Mouse (Mus musculus) heart, embryonic 10.5 days (tissue): Measurements from ENCODE around the gene Smurf1. TPM values are rescaled to one million over a fixed set of nuclear protein-coding genes. Genes with fewer than 3 reads are reported as not detected.

ENCODE experiments used
- DNase-seq: peaks from one replicate; pipeline ENCODE4 v3.0.0-alpha.2; 2017; ENCODE audit warnings: low spot score
- H3K27ac ChIP-seq: fragments of 300-500 bp; sonication (generic); 2 replicates; pipeline ENCODE4 v1.5.1; 2016; ENCODE audit warnings: mild to moderate bottlenecking
- H3K27me3 ChIP-seq: fragments of 300-500 bp; sonication (generic); 2 replicates; pipeline ENCODE4 v1.6.1; 2016; ENCODE audit warnings: mild to moderate bottlenecking; ENCODE audit not compliant: poor library complexity, insufficient read depth, severe bottlenecking
- H3K36me3 ChIP-seq: fragments of 300-500 bp; sonication (generic); 2 replicates; pipeline ENCODE4 v1.6.1; 2016; ENCODE audit warnings: mild to moderate bottlenecking, moderate library complexity
- H3K4me1 ChIP-seq: fragments of 300-500 bp; sonication (generic); 2 replicates; pipeline ENCODE4 v1.6.1; 2016; ENCODE audit warnings: mild to moderate bottlenecking
- H3K4me3 ChIP-seq: fragments of 300-500 bp; sonication (generic); 2 replicates; pipeline ENCODE4 v1.5.1; 2016; ENCODE audit warnings: mild to moderate bottlenecking, moderate library complexity
- H3K9me3 ChIP-seq: fragments of 300-500 bp; sonication (generic); 2 replicates; pipeline ENCODE4 v1.6.1; 2016; ENCODE audit warnings: mild to moderate bottlenecking, moderate library complexity
- WGBS: fragments of 180-500 bp; shearing (Covaris S2); methylation state at CpG from one replicate; pipeline ENCODE4 v1.1.7; 2016; 5-methylcytosine and 5-hydroxymethylcytosine counted together
- polyA plus RNA-seq: library from polyadenylated mRNA; unstranded; fragments of >200 nt; fragmentation: Nextera tagmentation; extraction: Ambion mirVana; gene quantifications from 2 replicates; pipeline ENCODE4 v1.2.1, GENCODE M21; 2016

Gene Smurf1
- polyA plus RNA-seq, 1 experiment from 2014 or later, result 16.1 TPM

GRCm38 (mm10) chr5:144948422-144948821, 17.2 kb downstream of the Smurf1 start:
- WGBS, result 70% methylated on average over 11 of the region's 11 CpGs
- Histone ChIP-seq H3K27ac (no peak overlapping the region), H3K4me1 (peaks cover 43% of the 10 kb centered on the region), H3K9me3 (no peaks in the 10 kb centered on the region), H3K27me3 (no peaks in the 10 kb centered on the region), H3K36me3 (no peaks in the 10 kb centered on the region), H3K4me3 (no peak overlapping the region)
- no peak for DNase-seq

DNA sequence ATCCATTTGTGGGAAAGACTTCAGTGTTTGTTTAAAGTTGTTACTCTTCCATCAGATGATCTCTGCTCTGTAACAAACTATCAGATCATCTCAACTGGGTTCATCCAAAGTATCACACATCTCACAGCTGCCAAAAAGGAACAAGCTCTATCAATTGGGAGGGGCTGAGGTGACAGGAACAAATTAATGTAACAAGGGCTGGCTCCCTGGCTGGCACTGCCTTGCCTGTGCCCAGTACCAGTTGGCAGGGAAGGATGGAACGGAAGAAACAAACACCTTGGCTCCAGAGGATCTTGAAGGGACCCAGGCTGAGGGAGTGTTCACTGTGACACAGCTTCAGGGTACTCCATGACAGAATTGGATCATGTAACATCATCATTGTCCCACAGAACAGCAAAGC, 17.6 kb downstream of the Smurf1 start:
- Histone ChIP-seq H3K4me3 (no peak overlapping the region), H3K27ac (no peak overlapping the region), H3K36me3 (no peaks in the 10 kb centered on the region), H3K4me1 (peaks cover 43% of the 10 kb centered on the region), H3K9me3 (no peaks in the 10 kb centered on the region), H3K27me3 (no peaks in the 10 kb centered on the region)
- no peak for DNase-seq
- WGBS, result 76% methylated on average over 1 of the region's 1 CpGs

DNA sequence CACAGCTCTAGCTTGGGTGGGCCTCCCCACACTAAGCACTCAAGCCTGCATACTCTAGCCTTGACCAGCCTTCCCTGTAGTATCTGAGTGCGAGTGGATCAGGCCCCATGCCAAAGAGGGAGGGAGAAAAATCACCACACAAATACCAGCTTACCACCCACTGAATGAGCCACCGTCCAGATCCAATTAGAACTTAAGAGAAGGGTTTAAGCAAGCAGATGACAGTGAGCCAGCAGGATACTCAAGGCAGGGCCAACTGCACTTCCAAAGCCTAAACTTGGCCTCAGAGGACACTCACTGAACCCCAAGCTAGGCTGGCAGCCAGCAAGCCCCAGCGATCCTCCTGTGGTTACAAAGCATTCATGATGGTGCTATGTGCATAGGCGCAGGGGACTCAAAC, 19.6 kb downstream of the Smurf1 start:
- Histone ChIP-seq H3K36me3 (no peaks in the 10 kb centered on the region), H3K27me3 (no peaks in the 10 kb centered on the region), H3K4me3 (no peak overlapping the region), H3K27ac (no peak overlapping the region), H3K9me3 (no peaks in the 10 kb centered on the region), H3K4me1 (peaks cover 55% of the 10 kb centered on the region)
- 81% methylated on average over 4 of the region's 4 CpGs for WGBS
- no peak for DNase-seq

DNA sequence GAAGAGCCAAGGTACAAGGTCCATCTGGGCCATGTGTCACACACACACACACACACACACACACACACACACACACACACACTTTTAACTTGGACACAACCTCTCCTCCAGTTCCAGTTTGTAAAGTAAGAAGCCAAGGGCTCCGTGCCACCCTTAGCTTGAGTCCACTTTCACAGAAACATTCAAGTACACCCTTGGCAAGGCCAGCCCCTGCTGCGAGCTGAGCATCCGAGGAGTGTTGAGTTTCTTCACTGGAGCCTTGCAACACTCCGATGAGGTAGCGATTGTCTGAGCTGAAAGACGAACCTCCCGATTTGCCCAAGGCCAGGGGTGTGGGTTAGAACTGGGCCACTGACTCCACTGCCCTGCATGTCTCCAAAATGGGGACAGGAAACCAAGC, 20.7 kb downstream of the Smurf1 start:
- H3K36me3 ChIP-seq, result no peaks in the 10 kb centered on the region
- no peak for DNase-seq
- no peak overlapping the region for H3K4me3 ChIP-seq
- 79% methylated on average over 7 of the region's 7 CpGs for WGBS
- peaks cover 64% of the 10 kb centered on the region for H3K4me1 ChIP-seq
- H3K9me3 ChIP-seq, result no peaks in the 10 kb centered on the region
- H3K27ac ChIP-seq, result no peak overlapping the region
- no peaks in the 10 kb centered on the region for H3K27me3 ChIP-seq

GRCm38 (mm10) chr5:144944370-144944769, 21.3 kb downstream of the Smurf1 start:
- no peaks in the 10 kb centered on the region for H3K9me3 ChIP-seq
- no peaks in the 10 kb centered on the region for H3K27me3 ChIP-seq
- 83% methylated on average over 4 of the region's 4 CpGs for WGBS
- peaks cover 61% of the 10 kb centered on the region for H3K4me1 ChIP-seq
- DNase-seq, result no peak
- H3K36me3 ChIP-seq, result no peaks in the 10 kb centered on the region
- no peak overlapping the region for H3K4me3 ChIP-seq
- no peak overlapping the region for H3K27ac ChIP-seq

DNA sequence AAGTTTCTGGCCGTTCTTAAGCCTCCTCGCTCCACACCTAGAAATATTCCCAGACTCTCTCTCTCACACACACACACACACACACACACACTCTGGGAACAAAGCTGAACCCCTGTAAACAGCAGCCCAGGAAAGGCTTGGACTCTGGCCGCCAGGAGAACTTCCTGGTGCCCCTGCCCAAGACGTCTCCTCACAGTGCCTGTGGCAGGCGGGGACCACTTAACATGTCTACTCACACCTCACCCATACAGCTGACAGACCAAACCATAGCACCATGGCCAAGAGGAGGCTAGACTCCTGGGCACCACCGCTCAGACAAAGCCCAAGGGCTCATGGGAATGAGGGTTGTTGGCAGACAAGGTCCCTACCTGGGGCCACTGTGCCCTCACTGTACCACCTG, 22.3 kb downstream of the Smurf1 start:
- Histone ChIP-seq H3K27ac (peak overlapping the region; percentile 17; the same call in 1 of the 2 replicates), H3K9me3 (no peaks in the 10 kb centered on the region), H3K36me3 (no peaks in the 10 kb centered on the region), H3K4me3 (0 out of 2 replicates have a peak overlapping the region, but pooled peaks have one; percentile 18), H3K4me1 (peaks cover 54% of the 10 kb centered on the region), H3K27me3 (no peaks in the 10 kb centered on the region)
- DNase-seq, result no peak
- WGBS, result 59% methylated on average over 6 of the region's 6 CpGs

- Histone ChIP-seq H3K27me3 (no peaks in the 10 kb centered on the region), H3K9me3 (no peaks in the 10 kb centered on the region), H3K4me1 (peaks cover 51% of the 10 kb centered on the region), H3K4me3 (no peak overlapping the region), H3K27ac (peak overlapping the region; percentile 53), H3K36me3 (no peaks in the 10 kb centered on the region)
- DNase-seq, result no peak
- 51% methylated on average over 9 of the region's 9 CpGs for WGBS
These were observed 23.2 kb downstream of the Smurf1 start for GRCm38 (mm10) chr5:144942431-144942830.

DNA sequence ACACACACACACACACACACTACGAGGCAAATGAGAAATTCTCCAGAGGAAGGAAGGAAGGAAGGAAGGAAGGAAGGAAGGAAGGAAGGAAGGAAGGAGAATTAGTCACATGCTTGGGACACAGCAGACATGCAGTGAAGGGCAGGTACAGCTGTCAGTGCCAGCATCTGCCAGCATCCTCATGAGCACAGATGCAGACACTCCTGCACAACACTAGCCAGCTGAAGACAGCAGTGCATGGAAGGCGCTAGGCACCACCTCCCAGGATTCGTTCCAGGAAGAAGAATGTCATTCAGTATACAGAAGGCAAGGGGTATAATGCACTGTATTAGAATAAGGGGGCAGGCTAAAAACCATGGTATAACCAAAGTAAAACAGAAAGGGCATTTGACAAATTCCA, 24.7 kb downstream of the Smurf1 start:
- 58% methylated on average over 3 of the region's 3 CpGs for WGBS
- DNase-seq, result no peak
- Histone ChIP-seq H3K9me3 (no peaks in the 10 kb centered on the region), H3K27me3 (no peaks in the 10 kb centered on the region), H3K4me1 (peaks cover 62% of the 10 kb centered on the region), H3K36me3 (no peaks in the 10 kb centered on the region), H3K27ac (no peak overlapping the region), H3K4me3 (no peak overlapping the region)

GRCm38 (mm10) chr5:144937304-144937703, 28.3 kb downstream of the Smurf1 start:
- Histone ChIP-seq H3K36me3 (no peaks in the 10 kb centered on the region), H3K4me1 (peaks cover 66% of the 10 kb centered on the region), H3K9me3 (no peaks in the 10 kb centered on the region), H3K4me3 (no peak overlapping the region), H3K27me3 (no peaks in the 10 kb centered on the region), H3K27ac (no peak overlapping the region)
- no peak for DNase-seq
- WGBS, result 77% methylated on average over 2 of the region's 2 CpGs

DNA sequence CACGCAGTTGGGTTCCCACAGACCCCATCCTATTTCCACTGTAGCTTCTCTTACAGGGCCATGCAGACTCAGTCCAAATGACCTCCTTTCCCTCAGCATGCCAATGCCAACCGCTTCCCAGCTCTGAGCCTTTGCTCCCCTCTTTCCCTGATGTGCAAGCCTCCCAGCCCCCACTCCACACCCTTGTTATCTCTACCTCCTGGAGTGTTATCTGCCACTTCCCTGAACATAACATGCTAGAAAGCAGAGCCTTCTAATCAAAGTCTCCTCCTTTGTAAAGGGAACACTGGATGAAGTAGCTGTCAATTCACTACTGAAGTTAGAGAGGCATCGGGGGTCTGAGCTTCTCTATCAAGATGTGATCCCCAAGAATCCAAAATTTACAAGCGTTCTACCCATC, 32.2 kb downstream of the Smurf1 start:
- 19% methylated on average over 4 of the region's 4 CpGs for WGBS

GRCm38 (mm10) chr5:144931841-144932240, 33.8 kb downstream of the Smurf1 start:
- DNase-seq, result no peak
- 71% methylated on average over 5 of the region's 5 CpGs for WGBS

More for the DNA sequence above, 32.2 kb downstream of the Smurf1 start:
- H3K4me1 ChIP-seq, result peaks cover 76% of the 10 kb centered on the region
- H3K36me3 ChIP-seq, result no peaks in the 10 kb centered on the region
- peak overlapping the region; percentile 36; the same call in 1 of the 2 replicates for H3K27ac ChIP-seq
- no peak for DNase-seq
- no peaks in the 10 kb centered on the region for H3K9me3 ChIP-seq
- peak overlapping the region; percentile 22; the same call in 1 of the 2 replicates for H3K4me3 ChIP-seq
- H3K27me3 ChIP-seq, result no peaks in the 10 kb centered on the region

DNA sequence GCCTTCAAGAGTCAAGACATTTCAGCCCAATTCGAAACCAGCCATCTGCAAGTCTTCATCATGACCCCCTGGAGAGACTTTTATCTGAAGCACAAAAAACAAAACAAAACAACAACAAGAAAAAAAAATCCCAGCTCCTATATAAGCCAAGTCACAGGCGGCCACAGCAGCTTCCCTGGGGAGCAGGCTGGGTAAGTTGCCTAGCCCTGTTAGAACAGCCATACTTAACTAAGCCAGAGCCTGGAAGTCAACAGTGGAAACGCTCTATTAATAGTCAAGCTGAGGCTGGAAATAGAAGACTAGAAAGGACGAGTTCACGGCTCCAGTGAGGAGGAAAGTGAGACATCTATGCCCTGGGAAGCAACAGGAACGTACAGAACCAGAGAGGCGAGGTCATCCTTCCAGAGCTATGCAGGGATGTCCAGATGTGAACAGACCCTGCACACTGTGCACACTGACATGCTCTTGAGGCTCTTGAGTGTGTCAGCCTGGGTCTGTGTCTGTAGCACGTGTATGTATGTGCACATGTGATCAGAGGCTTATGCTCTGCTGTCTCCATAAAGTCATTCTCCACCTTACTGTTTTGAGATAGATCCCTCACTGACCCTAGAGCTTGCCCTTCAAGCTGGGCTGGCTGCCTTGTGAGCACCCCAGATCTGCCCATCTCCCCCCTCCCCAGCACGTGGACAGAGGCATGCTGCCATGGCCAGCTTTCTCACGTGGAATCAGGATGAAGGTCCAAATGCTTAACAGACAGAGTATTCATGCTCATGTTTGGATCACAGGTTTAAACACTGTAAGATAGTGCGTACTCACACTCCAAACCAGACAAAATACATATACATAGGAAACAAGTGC, 36.6 kb downstream of the Smurf1 start:
- no peak for DNase-seq
- 28% methylated on average over 11 of the region's 11 CpGs for WGBS
- H3K4me1 ChIP-seq, result peaks cover 54% of the 10 kb centered on the region
- 0 out of 2 replicates have a peak, but pooled peaks cover 2% of the 10 kb centered on the region for H3K36me3 ChIP-seq
- no peaks in the 10 kb centered on the region for H3K9me3 ChIP-seq
- H3K27me3 ChIP-seq, result no peaks in the 10 kb centered on the region
- H3K27ac ChIP-seq, result peak overlapping the region; percentile 77
- H3K4me3 ChIP-seq, result peak overlapping the region; percentile 8; the same call in 1 of the 2 replicates

More at GRCm38 (mm10) chr5:144931841-144932240, 33.8 kb downstream of the Smurf1 start:
- Histone ChIP-seq H3K36me3 (no peaks in the 10 kb centered on the region), H3K27me3 (no peaks in the 10 kb centered on the region), H3K27ac (no peak overlapping the region), H3K4me3 (no peak overlapping the region), H3K4me1 (peaks cover 79% of the 10 kb centered on the region), H3K9me3 (no peaks in the 10 kb centered on the region)

DNA sequence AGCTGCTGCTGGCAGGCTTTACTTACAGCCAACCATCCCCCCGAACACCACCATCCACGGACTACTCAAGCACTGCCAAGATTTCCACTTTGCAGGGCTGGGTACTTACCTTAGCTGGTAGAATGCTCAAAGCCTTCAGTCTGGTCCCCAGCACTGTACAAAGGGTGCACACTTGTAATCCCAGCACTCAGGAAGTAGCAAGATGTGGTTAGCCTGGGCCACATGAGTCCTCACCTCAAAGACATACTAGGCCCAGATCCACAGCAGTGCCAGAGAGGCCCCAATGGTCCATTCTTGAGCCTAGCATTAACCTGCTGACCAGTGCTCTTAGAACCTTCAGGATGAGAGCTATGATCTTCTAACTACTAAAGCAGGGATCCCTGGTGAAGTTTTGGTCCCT, 39.4 kb downstream of the Smurf1 start:
- Histone ChIP-seq H3K27me3 (no peaks in the 10 kb centered on the region), H3K4me3 (no peak overlapping the region), H3K9me3 (no peaks in the 10 kb centered on the region), H3K36me3 (0 out of 2 replicates have a peak, but pooled peaks cover 2% of the 10 kb centered on the region), H3K4me1 (peaks cover 58% of the 10 kb centered on the region), H3K27ac (no peak overlapping the region)
- 76% methylated on average over 2 of the region's 2 CpGs for WGBS
- DNase-seq, result no peak
